Mouse (Mus musculus) heart, adult 9 months (tissue): ENCODE measurements around the gene Nono.

ENCODE experiments used
- DNase-seq, 2 experiments: peaks; one replicate each; pipeline ENCODE4 v3.0.0; 2022; ENCODE audit warnings: low spot score in 2 of 2

Nono gene

DNA sequence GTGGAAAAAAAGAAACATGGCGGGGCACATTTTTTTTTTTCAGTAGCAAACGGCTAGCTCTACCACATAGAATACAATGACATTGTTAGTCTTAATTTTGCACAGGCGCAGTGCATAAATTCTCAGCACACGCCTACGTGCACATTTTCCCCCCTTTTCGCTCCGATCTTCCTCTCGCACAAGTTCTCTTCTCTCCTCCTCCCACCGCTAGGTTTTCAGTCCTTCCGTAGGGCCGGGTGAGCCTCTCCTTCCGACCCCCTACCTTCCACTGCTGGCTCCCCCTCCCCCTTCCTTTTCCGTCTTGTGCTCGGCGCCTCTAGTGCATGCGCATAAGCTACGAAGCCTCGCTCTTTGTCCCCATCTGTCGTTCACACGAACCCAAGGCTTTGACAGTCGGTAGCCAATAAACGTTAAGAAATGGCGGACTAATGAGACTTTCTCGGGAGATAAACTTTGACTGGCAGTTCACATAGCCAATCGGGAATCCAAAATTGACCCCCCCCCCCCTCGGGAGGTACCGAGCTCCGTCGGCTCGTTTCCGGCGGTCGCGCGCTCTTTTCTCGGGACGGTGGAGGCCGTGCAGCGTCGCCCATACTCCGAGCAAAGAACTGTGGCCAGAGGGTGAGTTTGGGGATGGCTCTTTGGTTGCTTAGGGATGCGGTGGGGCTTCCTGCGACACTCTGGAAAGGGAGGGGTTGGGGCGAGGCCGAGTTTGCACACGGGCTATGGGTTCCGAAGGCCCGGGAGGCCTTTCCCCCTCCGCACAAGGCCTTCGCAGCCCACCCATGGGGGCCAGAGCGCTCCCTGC, at the start of gene Nono:
TSS of gene Nono (plus strand) at position 177 of the 808 bp plus-strand sequence.
- peak; percentile 85 to 93 for DNase-seq

DNA sequence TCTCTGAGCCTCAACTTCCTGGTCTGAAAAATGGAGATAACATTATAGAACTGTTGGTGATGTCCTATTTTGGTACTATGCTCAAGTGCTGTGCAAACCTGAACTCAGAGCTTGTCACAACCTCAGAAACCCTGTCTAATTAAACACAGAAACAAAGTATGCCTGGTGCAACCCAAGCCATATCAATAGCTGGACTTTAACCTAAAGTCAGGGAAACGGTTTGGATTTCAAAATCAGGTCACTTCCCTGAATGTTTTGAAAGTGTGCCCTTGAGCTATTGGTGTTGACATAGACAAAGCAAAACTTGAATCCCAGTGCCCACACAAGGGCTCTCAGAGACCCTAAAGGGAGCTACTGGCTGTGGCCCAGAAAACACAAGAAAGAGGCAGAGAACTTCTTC, 49.4 kb upstream of the Nono start:
- no peak for DNase-seq

DNA sequence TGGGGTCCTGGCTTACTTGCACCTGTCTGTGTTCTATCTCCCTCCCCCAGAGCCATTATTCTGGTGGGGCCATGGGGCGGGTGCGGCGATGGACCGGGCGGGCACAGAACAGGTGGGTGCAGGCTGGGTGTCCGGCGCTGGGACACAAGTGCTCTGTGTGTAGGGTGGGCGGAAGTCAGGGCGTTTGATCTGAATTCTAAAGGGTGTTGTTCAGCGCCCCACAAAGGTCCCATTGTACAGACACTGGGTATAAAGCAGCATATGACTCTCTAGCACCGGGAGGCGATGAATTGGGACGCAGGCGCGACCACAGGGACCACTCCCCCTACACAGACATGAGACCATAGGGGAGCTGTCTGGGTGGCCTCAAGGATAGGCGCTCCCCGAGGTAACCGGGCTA, 45.7 kb upstream of the Nono start:
- DNase-seq: no peak

DNA sequence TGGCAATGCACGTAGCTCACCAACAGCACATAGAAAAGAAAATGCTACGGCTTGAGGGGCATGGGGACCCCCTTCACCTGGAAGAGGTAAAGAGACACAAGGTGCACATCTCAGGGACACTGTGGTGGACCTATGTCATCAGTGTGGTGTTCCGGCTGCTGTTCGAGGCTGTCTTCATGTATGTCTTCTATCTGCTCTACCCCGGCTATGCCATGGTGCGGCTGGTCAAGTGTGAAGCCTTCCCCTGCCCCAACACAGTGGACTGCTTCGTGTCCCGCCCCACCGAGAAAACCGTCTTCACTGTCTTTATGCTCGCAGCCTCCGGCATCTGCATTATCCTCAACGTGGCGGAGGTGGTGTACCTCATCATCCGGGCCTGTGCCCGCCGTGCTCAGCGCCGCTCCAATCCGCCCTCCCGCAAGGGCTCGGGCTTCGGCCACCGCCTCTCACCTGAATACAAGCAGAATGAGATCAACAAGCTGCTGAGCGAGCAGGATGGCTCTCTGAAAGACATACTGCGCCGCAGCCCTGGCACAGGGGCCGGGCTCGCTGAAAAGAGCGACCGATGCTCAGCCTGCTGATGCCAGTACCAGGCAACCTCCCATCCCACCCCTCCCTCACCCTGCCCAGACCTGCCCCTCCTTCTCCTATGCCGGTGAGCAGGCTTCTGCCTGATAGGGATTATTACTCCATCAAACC, 44.5 kb upstream of the Nono start:
- no peak for DNase-seq

DNA sequence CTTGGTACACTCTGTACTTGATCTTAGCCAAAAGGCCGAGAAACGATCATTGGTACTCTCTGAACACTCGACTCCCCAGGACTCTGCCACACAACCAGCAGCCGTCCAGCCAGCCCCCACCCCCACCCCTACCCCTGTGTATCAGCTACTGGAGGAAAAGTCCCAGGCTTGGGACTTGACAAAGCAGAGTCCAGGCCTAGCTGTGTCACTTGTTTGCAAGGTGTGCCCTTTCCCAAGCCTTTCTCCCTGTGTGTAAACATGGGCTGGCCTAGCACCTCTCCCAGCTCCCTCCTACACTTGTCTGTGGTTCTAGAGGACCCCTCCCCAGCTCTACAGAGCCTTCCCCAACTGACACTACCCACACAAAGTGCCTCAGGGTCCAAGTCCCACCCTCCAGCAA, 42.9 kb upstream of the Nono start:
- no peak for DNase-seq

DNA sequence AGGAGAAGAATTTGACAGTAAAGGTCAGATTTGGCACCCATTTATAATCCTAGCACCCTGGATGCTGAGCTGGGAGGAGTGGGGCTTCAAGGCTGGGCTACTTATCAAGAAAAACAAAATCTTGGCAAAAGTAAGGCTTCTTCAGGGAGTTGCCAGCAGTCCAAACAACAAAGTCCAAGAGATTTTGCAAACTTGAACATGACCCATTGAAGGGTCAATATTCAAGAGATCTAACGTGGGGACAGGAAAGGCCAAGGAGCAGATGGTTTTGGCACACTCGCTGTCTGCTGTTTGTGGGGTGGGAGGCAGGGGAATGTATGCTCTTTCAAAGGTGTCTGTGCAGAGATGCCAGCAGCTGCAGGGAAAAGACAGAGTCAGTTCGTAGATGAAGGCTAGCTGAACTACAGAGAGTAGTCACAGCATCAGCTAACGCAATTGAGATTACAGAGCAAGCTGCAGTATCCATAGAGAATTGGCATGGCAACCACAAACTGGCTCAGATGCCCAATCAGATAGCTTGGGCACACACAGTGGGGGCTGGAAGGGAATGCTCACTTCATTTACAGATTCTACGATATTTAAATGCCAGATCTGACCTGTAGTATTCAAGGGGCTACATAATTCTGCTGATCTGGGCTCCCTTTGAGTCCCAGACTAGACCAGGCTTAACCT, 40.1 kb upstream of the Nono start:
- no peak for DNase-seq

DNA sequence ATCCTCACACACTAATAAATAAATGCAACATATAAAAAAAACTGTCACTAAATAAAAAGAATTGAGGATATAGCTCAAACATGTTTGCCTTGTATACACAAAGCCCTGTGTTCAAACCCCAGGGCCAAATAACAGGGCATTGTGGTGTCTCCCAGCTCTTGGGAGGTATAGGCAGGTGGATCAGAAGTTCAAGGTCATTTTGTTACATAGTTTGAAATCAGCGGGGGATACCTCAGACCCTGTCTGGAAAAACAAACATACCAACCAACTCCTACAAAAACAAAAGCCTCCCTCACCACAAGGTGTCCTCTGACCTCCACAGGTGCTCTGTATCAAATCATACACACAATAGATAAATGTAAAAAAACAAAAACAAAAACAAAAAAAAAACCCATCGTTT, 34.8 kb upstream of the Nono start:
- DNase-seq: no peak

DNA sequence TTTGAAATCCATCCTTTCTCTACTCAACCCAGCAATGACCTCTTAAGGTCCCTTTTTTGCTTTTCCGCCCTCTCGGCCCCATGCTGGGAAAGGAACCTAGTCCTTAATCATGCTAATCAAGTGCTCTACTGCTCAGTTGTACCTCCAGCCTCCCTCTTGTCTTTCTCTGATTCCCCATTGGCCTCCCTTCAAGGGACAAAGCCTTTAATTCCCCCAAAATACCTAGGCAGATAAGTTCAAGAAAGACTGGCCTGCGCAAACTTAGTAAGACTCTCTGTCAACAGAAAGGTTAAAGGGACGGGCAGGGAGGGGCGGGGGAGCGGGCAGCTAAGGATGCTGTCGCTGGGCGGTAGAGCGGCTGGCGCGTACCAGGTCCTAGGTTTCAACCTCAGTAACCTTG, 32.7 kb upstream of the Nono start:
- no peak for DNase-seq

DNA sequence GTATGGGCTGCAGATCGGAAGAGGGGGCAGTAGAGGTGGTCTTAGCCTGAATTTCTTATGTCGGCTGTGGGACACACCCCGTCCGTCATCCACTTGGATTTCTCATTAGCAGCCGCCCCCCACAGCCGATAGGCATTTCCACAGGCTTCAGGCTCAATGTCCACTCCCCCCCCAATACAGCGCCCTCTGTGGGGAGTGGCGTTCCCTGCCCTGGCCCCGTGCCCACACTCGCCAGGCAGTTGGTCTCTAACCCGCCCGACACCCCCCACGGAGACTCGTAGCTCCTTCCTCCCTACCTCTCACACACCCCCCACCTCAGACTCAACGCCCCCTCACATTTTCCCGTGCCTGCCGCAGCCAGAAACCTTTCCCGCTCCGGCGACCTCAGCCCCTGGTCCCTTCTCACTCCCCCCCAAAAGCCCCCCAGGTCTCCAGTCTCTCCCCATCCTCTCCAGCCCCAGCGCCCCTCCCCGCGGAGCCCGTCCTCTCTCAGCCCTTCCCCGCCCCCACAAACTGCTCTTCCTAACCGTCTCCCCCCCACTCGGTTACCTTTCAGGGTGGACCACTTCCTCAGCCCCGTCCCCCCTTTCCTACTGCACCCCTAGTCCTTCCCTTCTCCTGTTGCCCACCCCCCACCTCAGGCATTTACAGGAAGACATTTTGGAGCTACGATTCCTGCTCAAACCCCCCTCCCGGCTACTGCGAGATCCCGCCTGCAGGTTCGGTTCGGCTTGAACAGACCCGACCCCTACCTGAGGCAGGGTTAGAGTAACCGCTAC, 10.0 kb upstream of the Nono start:
- DNase-seq: peak in 1 of 2 experiments; percentile 21

DNA sequence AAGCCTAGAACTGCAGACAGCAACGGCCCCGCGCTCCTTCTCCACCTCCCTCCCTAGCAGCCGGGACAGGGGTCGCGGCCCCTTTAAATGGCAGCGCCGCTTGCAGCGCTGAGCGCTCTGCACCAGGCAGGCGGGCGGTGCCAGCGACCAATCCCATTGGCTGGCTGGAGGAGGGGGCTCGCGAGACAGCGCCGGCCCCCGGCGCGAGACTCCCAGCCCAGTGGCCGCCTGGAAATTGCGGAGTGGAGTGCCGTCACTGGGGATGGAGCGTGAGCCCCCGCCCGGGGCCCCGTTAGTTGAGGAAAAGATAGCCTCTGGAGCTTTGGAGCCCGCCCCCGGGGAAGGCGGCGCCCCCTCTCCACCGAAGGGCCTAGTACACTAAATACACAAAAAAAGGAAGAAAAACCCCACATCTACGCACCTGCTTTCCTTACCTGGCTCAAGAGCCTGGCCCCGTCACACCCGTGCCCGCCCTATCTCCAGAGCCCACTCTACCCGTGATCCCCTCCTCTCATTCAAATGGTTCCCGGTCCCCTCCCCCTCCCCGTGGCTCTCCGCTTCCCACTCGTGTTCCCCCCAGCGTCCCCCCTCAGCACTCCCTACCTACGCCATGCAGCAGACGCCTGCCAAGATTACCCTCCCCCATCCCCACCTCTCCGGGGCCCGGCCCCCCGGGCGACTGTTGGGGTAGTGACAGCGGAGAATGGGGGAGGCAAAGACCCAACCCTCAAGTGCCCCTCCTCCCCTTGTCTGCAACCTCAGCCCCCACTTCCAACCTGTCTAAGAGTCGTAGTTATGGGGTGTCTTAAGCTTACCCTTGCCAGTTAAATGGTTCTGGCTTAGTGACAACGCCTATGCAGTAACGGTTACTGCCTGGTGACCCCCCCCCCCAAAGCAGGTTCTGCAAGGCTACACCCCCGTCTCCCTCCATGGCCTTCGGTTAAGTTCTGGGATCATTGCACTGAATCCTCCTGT, 9.1 kb upstream of the Nono start:
- peak; percentile 84 to 87 for DNase-seq

DNA sequence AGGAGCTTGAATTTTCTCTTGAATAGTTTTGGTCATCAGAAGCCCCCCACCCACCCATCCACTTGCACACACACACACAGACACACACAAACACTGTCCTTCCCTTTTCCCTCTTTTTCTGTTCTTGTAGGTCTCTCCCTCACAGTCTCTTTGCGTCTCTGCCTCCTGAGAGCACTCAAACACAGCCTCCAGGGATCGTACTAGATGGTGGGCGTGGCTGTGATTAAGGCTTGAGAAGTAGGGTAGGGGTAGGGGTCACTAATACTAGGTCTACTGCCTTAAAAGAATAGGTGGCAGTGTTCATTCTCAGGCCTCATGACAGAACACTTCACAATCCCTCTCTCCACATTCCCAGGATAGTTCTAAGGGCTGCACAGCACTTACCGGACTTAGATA, 8.4 kb upstream of the Nono start, which contains the start of gene Zmym3:
TSS of gene Zmym3 (minus strand) at position 150 of the 396 bp plus-strand sequence.
- DNase-seq: no peak

DNA sequence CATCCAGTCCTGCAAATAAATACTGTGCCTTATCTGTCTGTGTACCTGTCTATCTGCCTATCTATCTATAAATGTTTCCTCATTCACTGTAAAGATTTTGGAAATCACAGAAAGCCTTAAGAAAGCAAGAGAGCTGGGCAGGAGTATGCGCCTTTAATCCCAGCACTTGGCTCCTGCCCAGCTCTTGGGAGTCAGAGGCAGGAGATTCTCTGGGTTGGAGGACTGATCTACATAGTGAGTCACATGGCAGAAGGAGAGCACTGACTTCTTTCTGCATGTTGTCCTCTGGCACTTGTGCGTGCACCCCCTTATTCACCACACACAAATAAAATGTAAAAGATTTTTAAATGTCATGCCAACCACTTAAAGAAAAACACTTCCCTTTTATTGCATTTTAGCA, 5.7 kb upstream of the Nono start:
- no peak for DNase-seq

DNA sequence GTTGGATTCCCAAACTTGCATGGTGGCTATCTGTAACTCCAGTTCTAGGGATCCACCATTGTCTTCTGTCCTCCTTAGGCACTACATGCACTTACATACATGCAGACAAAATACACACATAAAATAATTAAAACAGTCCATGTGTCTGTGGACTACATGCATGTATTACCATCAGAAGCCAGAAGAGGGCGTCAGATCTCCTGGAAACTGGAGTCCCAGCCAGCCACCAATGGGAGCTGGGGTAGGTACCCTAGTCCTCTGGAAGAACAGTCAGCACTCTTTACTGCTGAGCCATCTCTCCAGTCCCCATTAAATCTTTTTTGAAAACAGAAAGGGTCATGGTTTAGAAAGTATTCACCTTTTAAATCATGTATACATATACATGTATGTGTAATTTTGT, 1.3 kb upstream of the Nono start:
- no peak for DNase-seq

DNA sequence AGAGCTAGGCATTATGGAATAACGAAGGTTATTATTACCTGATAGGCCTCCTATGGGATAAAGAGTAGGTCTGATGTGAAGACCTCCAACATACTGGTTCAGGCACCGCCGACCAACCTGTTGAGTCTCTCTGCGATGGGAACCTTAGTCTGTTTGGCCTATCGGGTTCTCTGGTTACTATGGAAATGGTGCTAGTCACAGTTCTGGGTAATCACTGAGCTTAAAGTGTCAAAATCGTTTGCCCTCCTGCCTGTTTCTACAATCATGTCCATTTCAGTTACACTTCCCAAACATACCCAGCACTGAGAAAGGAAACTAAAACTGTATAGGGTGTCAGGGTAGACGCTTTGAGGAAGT, 355 bp upstream of the Nono start:
- no peak for DNase-seq

DNA sequence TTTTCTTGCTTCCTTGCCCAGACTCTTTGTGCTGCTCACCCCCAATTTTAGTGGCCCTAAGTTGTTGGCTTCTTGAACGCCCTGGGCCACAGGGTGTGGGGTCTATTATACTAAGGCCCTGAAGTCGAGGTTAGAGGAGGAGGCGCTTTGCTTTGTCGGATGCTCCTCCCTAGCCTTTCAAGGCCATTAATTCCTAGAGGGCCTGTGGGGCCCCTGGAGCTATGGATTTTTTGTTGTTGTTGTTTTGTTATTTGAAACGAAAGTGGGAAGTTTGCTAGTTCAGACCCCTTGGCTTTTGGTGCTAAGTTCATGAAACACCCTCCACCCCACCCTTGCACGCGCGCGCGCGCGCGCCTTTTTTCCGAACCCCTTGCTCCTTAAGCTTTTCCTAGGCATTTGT, 858 bp downstream of the Nono start:
- DNase-seq: no peak

DNA sequence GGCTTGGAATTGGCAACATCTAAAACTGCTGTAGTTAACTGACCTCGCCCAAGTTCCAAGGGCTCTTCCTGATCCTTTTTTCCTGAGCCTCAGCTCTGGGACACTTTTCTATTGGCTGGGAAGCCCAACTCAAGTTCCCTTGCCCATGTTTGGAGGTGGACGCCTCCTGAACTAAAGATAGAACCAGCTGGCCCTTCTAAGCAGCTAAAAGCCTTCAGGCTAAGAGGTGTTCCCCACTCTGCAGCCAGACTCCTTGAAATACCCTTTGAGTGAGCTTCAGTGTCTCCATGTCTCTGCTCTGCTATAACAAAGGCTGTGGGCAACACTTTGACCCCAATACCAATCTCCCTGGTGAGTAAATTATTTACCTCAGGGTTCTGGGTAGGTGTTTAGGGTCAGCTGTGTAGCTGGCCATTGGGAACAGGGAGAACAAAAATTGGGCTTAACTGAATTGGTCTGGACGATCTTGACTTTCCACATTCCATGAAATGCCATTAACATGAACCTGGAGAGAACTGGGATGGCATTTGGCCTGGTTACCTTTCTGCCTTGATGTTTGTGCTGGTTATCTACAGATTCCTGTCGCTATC, 19.9 kb downstream of the Nono start, which contains the start of gene Itgb1bp2:
TSS of gene Itgb1bp2 (plus strand) at position 203 of the 590 bp plus-strand sequence.
- DNase-seq: peak; percentile 46 to 47

DNA sequence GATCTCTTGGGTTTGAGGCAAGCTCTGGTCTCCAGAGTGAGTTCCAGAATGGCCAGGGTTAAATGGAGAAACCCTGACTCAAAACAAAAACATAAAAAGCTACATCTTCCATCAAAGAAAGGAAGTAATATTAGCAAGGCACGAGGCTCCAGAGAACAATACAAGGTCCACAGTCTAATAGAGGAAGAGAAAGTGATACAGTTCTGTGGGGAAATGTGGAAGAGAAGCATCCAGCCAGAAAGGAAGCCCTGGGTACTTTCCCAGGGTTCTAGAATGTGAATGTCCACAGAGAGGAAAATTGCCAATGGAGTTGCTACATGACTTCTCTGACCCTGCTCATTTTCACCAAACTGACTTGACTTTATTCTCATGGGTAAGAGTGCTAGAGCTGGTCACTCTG, 22.0 kb downstream of the Nono start:
- DNase-seq: no peak

DNA sequence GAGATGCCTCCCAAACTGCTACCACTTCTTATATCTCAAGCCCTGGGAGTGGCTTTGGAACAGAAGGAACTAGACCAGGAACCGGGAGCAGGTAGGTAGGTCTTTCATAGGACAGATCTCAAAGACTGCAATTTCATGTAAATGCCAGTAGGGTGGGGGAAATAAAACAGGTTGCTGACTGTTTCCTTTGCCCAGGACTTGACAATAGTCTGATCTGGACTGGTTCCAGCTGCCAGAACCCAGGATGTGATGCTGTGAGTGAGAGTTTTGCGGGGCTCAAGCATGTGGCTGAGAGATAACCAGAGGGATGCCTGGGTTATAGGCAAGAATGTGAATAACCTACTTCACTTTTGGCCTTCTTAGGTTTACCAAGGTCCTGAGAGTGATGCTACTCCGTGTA, 22.5 kb downstream of the Nono start:
- no peak for DNase-seq

DNA sequence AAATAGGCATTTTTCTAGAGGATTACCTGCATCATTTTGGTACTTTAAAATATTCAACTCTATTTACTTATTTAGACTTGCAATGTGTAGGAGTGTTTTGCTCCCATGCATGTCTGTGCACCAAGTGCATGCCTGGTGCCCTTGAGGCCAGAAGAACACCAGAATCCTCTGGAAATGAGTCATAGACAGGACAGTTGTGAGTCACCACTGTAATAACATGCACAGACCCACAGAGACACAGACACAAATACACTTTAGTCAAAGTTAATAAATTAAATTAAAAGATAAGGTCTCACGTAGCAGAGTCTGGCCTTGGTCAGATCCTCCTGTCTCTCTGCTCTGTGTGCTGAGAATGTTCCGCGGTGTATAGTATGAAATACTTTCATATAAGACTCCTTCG, 43.1 kb downstream of the Nono start:
- DNase-seq: no peak

DNA sequence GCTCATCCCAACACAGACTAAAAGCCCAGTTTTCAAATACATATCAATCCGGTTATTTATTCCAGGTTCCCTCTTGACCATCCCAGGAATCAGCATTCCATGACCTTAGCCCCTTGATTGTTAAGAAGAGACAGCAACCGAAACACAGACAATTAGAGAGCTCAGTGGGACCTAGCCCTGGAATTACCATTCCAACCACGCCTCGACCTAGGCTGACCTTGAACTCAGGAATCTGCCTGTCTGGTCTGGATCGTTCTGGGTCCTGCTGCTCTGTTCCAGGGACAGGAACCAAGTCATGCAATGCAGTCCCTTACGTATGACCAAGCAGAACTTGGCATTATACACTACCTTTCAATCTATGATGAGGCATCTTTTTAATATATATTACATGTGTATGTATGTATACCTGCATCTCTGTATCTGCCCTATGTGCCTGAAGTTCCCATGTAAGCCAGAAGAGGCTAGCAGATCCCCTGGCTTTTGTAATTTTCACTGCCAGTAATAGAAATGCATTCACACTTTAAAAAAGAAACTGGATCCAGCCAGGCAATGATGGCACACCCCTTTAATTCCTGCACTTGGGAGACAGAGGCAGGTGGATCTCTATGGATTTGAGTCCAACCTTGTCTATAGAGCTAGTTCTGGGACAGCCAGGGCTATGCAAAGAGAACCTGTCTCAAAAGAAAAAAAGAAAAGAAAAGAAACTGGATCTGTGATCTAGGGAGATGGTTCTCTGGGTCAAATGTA, 52.7 kb downstream of the Nono start:
- DNase-seq: no peak
